Mouse (Mus musculus) hindbrain, embryonic 12.5 days (tissue): ENCODE results near the gene Mfsd9. TPM values are rescaled to one million over a fixed set of nuclear protein-coding genes. Genes with fewer than 3 reads are reported as not detected.
"Not testable (repeated sequence)": the region's sequence is repeated elsewhere in the genome, so short reads cannot be mapped to it uniquely, and the experiment has no call there.

ENCODE experiments used
- ATAC-seq: fragments of 200-750 bp; cut with Nextera tagmentation; 2 replicates; pipeline ENCODE4 v1.8.0; 2017; ENCODE audit warnings: moderate TSS enrichment; ENCODE audit not compliant: low FRiP score
- H3K27ac ChIP-seq: fragments of 300-500 bp; sonication (generic); 2 replicates; pipeline ENCODE4 v1.5.1; 2016; ENCODE audit warnings: mild to moderate bottlenecking
- H3K27me3 ChIP-seq: fragments of 300-500 bp; sonication (generic); 2 replicates; pipeline ENCODE4 v1.6.1; 2016; ENCODE audit warnings: mild to moderate bottlenecking
- H3K36me3 ChIP-seq: fragments of 300-500 bp; sonication (generic); 2 replicates; pipeline ENCODE4 v1.6.1; 2016; ENCODE audit warnings: mild to moderate bottlenecking
- H3K4me1 ChIP-seq: fragments of 300-500 bp; sonication (generic); 2 replicates; pipeline ENCODE4 v1.6.1; 2016
- H3K4me2 ChIP-seq: fragments of 300-500 bp; sonication (generic); replicated peaks from 2 replicates; pipeline ENCODE4 v1.6.1; 2016; ENCODE audit warnings: mild to moderate bottlenecking
- H3K4me3 ChIP-seq: fragments of 300-500 bp; sonication (generic); 2 replicates; pipeline ENCODE4 v1.5.1; 2016; ENCODE audit warnings: mild to moderate bottlenecking
- H3K9ac ChIP-seq: fragments of 300-500 bp; sonication (generic); 2 replicates; pipeline ENCODE4 v1.6.1; 2016; ENCODE audit warnings: mild to moderate bottlenecking, moderate library complexity
- H3K9me3 ChIP-seq: fragments of 300-500 bp; sonication (generic); replicated peaks from 2 replicates; pipeline ENCODE4 v1.6.1; 2016; ENCODE audit warnings: mild to moderate bottlenecking
- WGBS: fragments of 180-500 bp; shearing (Covaris S2); methylation state at CpG from one replicate; pipeline ENCODE4 v1.1.7; 2016; 5-methylcytosine and 5-hydroxymethylcytosine counted together
- polyA plus RNA-seq: library from polyadenylated mRNA; unstranded; fragments of >200 nt; fragmentation: Nextera tagmentation; extraction: Ambion mirVana; gene quantifications from 2 replicates; pipeline ENCODE4 v1.2.1, GENCODE M21; 2016

Mfsd9 gene
- polyA plus RNA-seq, 1 experiment from 2014 or later, result 5.0 TPM

- ATAC-seq, H3K4me2 ChIP-seq, H3K27ac ChIP-seq, H3K9ac ChIP-seq, H3K9me3 ChIP-seq, H3K4me3 ChIP-seq, H3K4me1 ChIP-seq, H3K36me3 ChIP-seq, H3K27me3 ChIP-seq: not testable (repeated sequence)
- 95% methylated on average over 9 of the region's 9 CpGs for WGBS
Observed at GRCm38 (mm10) chr1:40738246-40738645, 52.2 kb downstream of the Mfsd9 start.

GRCm38 (mm10) chr1:40737671-40738070 lies 52.8 kb downstream of the Mfsd9 start:
- H3K4me3 ChIP-seq, result no peak overlapping the region
- no peak overlapping the region for H3K9ac ChIP-seq
- no peaks in the 10 kb centered on the region for H3K4me1 ChIP-seq
- H3K36me3 ChIP-seq, result no peaks in the 10 kb centered on the region
- H3K9me3 ChIP-seq, result no peaks in the 10 kb centered on the region
- 77% methylated on average over 8 of the region's 8 CpGs for WGBS
- H3K27me3 ChIP-seq, result no peaks in the 10 kb centered on the region
- no peak overlapping the region for H3K4me2 ChIP-seq
- no peak for ATAC-seq
- no peak overlapping the region for H3K27ac ChIP-seq

- Histone ChIP-seq H3K4me2 (no peak overlapping the region), H3K36me3 (no peaks in the 10 kb centered on the region), H3K27ac (no peak overlapping the region), H3K27me3 (no peaks in the 10 kb centered on the region), H3K9ac (no peak overlapping the region), H3K4me3 (no peak overlapping the region), H3K9me3 (no peaks in the 10 kb centered on the region), H3K4me1 (no peaks in the 10 kb centered on the region)
- no peak for ATAC-seq
- WGBS, result 96% methylated on average over 1 of the region's 1 CpGs
Observed at GRCm38 (mm10) chr1:40728636-40729035, 61.9 kb downstream of the Mfsd9 start.

- H3K4me3 ChIP-seq, result no peak overlapping the region
- H3K4me2 ChIP-seq, result no peak overlapping the region
- H3K27ac ChIP-seq, result no peak overlapping the region
- WGBS, result 92% methylated on average over 7 of the region's 7 CpGs
- no peaks in the 10 kb centered on the region for H3K36me3 ChIP-seq
- H3K9ac ChIP-seq, result no peak overlapping the region
- ATAC-seq, result no peak
- no peaks in the 10 kb centered on the region for H3K4me1 ChIP-seq
- H3K27me3 ChIP-seq, result no peaks in the 10 kb centered on the region
- H3K9me3 ChIP-seq, result no peaks in the 10 kb centered on the region
Observed at GRCm38 (mm10) chr1:40727404-40727803, 63.1 kb downstream of the Mfsd9 start.

- Histone ChIP-seq H3K27ac (no peak overlapping the region), H3K9ac (no peak overlapping the region), H3K36me3 (no peaks in the 10 kb centered on the region), H3K9me3 (no peaks in the 10 kb centered on the region), H3K4me3 (no peak overlapping the region), H3K4me2 (no peak overlapping the region), H3K27me3 (no peaks in the 10 kb centered on the region), H3K4me1 (no peaks in the 10 kb centered on the region)
- ATAC-seq, result no peak
- WGBS, result 87% methylated on average over 10 of the region's 10 CpGs
Observed at GRCm38 (mm10) chr1:40726051-40726450, 64.4 kb downstream of the Mfsd9 start.

Other genes starting within 250 kb of the Mfsd9 start
- 0.26 TPM in 1 of 2 replicates, not detected in the other for gene Slc9a4, start 210.6 kb downstream of the Mfsd9 start, polyA plus RNA-seq
- gene Slc9a2, start 110.1 kb downstream of the Mfsd9 start, polyA plus RNA-seq, result 0.13 and 0.16 TPM in 2 replicates
- 0.10 and 0.30 TPM in 2 replicates for gene Tmem182, start 14.9 kb upstream of the Mfsd9 start, polyA plus RNA-seq